Mouse (Mus musculus) myocyte (in vitro differentiated cells): ENCODE measurements around the gene Cacna1e. TPM values are rescaled to one million over a fixed set of nuclear protein-coding genes. Genes with fewer than 3 reads are reported as not detected.

ENCODE experiments used
- H3K27me3 ChIP-seq: one replicate; pipeline ENCODE4 v1.6.1; 2011; ENCODE audit not compliant: control insufficient read depth, insufficient read depth, insufficient read length
- H3K36me3 ChIP-seq: one replicate; pipeline ENCODE4 v1.6.1; 2011; ENCODE audit not compliant: control insufficient read depth, insufficient read depth
- H3K4me2 ChIP-seq: one replicate; pipeline ENCODE4 v1.6.1; 2011; ENCODE audit warnings: low read depth, control low read depth
- H3K4me3 ChIP-seq: one replicate; pipeline ENCODE4 v1.5.1; 2011; ENCODE audit warnings: mild to moderate bottlenecking, control low read depth, moderate library complexity
- H3K79me2 ChIP-seq: one replicate; pipeline ENCODE4 v1.6.1; 2011; ENCODE audit not compliant: control insufficient read depth, insufficient read depth
- H3ac ChIP-seq: one replicate; pipeline ENCODE4 v1.6.1; 2011; ENCODE audit not compliant: control insufficient read depth, insufficient read length
- CEBPB ChIP-seq: IDR thresholded peaks from 2 replicates; pipeline ENCODE4 v1.6.1; 2011; ENCODE audit warnings: mild to moderate bottlenecking, moderate library complexity; ENCODE audit not compliant: poor library complexity, insufficient read depth, severe bottlenecking
- E2F4 ChIP-seq: IDR thresholded peaks from one replicate; pipeline ENCODE4 v1.6.1; 2011; ENCODE audit warnings: mild to moderate bottlenecking, control low read depth, moderate library complexity; ENCODE audit not compliant: insufficient read depth
- MAX ChIP-seq: IDR thresholded peaks from one replicate; pipeline ENCODE4 v1.6.1; 2011; ENCODE audit warnings: low read depth, mild to moderate bottlenecking, control low read depth
- MYOD1 ChIP-seq, 3 experiments: IDR thresholded peaks; one replicate each; pipeline ENCODE4 v1.6.1; 2011; ENCODE audit warnings: control low read depth in 2 of 3, low read depth in 2 of 3, mild to moderate bottlenecking in 2 of 3, moderate library complexity in 1 of 3; ENCODE audit not compliant: insufficient read length in 2 of 3, control insufficient read depth in 1 of 3
- MYOG ChIP-seq, 3 experiments: IDR thresholded peaks; one replicate each; pipeline ENCODE4 v1.6.1; 2011; ENCODE audit warnings: control low read depth in 2 of 3, low read depth in 2 of 3, mild to moderate bottlenecking in 2 of 3; ENCODE audit not compliant: insufficient read length in 2 of 3, control insufficient read depth in 1 of 3, insufficient read depth in 1 of 3
- POLR2A ChIP-seq: IDR thresholded peaks from one replicate; pipeline ENCODE4 v1.6.1; 2011; ENCODE audit warnings: low read depth, mild to moderate bottlenecking, control low read depth, moderate library complexity; ENCODE audit not compliant: insufficient read length
- POLR2AphosphoS2 ChIP-seq: IDR thresholded peaks from one replicate; pipeline ENCODE4 v1.6.1; 2011; ENCODE audit warnings: low read depth, control low read depth; ENCODE audit not compliant: insufficient read length
- REST ChIP-seq: IDR thresholded peaks from one replicate; pipeline ENCODE4 v1.6.1; 2011; ENCODE audit warnings: mild to moderate bottlenecking, control low read depth, moderate library complexity; ENCODE audit not compliant: insufficient read depth, insufficient read length
- SRF ChIP-seq: IDR thresholded peaks from one replicate; pipeline ENCODE4 v1.6.1; 2011; ENCODE audit warnings: low read depth; ENCODE audit not compliant: control insufficient read depth, insufficient read length
- TCF12 ChIP-seq: IDR thresholded peaks from one replicate; pipeline ENCODE4 v1.6.1; 2011; ENCODE audit warnings: mild to moderate bottlenecking, control low read depth; ENCODE audit not compliant: poor library complexity, insufficient read depth, severe bottlenecking
- TCF3 ChIP-seq: IDR thresholded peaks from one replicate; pipeline ENCODE4 v1.6.1; 2011; ENCODE audit warnings: low read depth, control low read depth; ENCODE audit not compliant: insufficient read length
- USF1 ChIP-seq: IDR thresholded peaks from one replicate; pipeline ENCODE4 v1.6.1; 2011; ENCODE audit warnings: low read depth, mild to moderate bottlenecking, control low read depth, moderate library complexity
- polyA plus RNA-seq: library from polyadenylated mRNA; unstranded; fragments of >200 nt; fragmentation: generic; extraction: Trizol; gene quantifications from one replicate; pipeline ENCODE4 v1.2.1, GENCODE M21; 2012; ENCODE audit warnings: missing spikeins

Gene Cacna1e
- polyA plus RNA-seq, 1 experiment, result not detected

DNA sequence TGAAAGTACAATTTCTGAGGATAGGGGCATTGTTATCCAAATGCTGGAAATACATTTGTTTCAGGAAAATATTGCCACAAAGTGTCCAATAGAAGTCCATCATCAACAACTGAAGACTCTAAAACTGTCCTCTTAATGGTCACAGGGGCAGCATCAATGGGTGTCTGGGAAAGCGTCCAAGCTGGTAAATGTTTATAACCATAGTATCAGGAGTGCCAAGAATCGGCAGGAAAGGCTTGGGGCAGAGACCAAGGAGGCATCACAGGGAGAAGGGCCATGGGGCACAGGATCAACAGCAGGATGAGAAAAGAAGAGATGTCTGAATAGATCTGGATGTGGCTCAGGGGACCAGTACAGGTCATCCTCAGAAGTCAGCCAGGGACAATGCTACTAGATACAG, 132.2 kb downstream of the Cacna1e start:
- no peaks in the 10 kb centered on the region for H3K36me3 ChIP-seq
- H3K79me2 ChIP-seq, result no peaks in the 10 kb centered on the region
- H3ac ChIP-seq, result no peak overlapping the region
- H3K27me3 ChIP-seq, result no peaks in the 10 kb centered on the region
- no peak overlapping the region for H3K4me3 ChIP-seq
- H3K4me2 ChIP-seq, result no peak overlapping the region
- TF ChIP-seq POLR2AphosphoS2, result no peak
- no peak for TF ChIP-seq USF1
- TF ChIP-seq MAX, result no peak
- TF ChIP-seq MYOD1 (IDR thresholded peaks at IDR 0.05; ENCODE audit: control insufficient read depth in 1 of 3, insufficient read length in 2 of 3, low read depth in 2 of 3), result no peak

DNA sequence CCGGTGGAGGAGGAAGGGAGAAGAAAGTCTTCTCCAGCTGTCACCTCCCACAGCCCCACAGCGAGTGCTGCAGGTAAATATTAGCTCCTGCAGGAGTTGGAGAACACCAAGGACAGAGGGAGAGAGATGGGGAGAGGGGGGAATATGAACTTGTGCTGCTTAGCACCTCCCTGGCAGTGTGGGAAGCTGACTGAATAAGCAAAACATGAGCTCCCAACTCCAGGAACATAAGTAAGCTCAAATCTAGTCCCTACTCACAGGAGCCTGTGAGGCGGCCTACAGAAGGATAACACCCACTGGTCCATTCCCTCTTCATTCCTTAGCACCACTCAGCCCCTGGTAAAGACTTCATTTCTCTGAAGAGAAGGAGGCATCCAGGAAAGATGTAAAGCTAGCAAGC, 135.8 kb downstream of the Cacna1e start:
- no peak overlapping the region for H3K4me3 ChIP-seq
- no peak for TF ChIP-seq MAX
- TF ChIP-seq MYOG (IDR thresholded peaks at IDR 0.05; ENCODE audit: control insufficient read depth in 1 of 3, insufficient read depth in 1 of 3, insufficient read length in 2 of 3, low read depth in 2 of 3), result no peak
- TF ChIP-seq SRF, result no peak
- no peak for TF ChIP-seq USF1
- no peak for TF ChIP-seq MYOD1 (IDR thresholded peaks at IDR 0.05; ENCODE audit: control insufficient read depth in 1 of 3, insufficient read length in 2 of 3, low read depth in 2 of 3)
- no peak for TF ChIP-seq POLR2AphosphoS2
- TF ChIP-seq REST, result no peak
- TF ChIP-seq TCF12, result no peak
- TF ChIP-seq E2F4, result no peak
- TF ChIP-seq POLR2A, result no peak
- no peak overlapping the region for H3ac ChIP-seq
- H3K79me2 ChIP-seq, result no peaks in the 10 kb centered on the region
- H3K36me3 ChIP-seq, result no peaks in the 10 kb centered on the region
- no peaks in the 10 kb centered on the region for H3K27me3 ChIP-seq
- no peak overlapping the region for H3K4me2 ChIP-seq

DNA sequence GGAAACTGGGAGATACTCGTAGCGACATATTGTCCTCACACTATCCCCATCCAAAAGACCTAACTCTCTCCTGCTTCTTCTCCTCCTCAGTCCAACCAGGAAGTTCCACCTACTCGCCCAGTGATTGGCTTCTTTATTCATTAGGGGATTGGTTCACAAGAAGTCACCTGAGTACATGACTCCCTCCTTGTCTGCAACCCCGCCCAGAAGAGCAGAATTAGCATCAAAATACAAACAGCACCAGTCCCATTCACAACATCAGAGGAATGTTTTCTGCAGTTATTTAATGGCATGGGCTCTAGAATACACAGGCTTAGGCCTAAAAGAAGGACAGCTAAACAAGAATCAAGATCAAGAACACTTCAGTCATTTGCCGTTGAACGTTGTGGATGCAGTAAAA, 139.1 kb downstream of the Cacna1e start:
- H3K4me2 ChIP-seq, result no peak overlapping the region
- no peak overlapping the region for H3K4me3 ChIP-seq
- H3ac ChIP-seq, result no peak overlapping the region
- TF ChIP-seq REST (no peak), POLR2AphosphoS2 (no peak), E2F4 (no peak), CEBPB (no peak), POLR2A (no peak), TCF12 (no peak), SRF (no peak), MAX (no peak), MYOG (IDR thresholded peaks at IDR 0.05; ENCODE audit: control insufficient read depth in 1 of 3, insufficient read depth in 1 of 3, insufficient read length in 2 of 3, low read depth in 2 of 3) (no peak), TCF3 (no peak), USF1 (no peak), MYOD1 (IDR thresholded peaks at IDR 0.05; ENCODE audit: control insufficient read depth in 1 of 3, insufficient read length in 2 of 3, low read depth in 2 of 3) (no peak)
- H3K27me3 ChIP-seq, result no peaks in the 10 kb centered on the region
- no peaks in the 10 kb centered on the region for H3K79me2 ChIP-seq
- H3K36me3 ChIP-seq, result no peaks in the 10 kb centered on the region

DNA sequence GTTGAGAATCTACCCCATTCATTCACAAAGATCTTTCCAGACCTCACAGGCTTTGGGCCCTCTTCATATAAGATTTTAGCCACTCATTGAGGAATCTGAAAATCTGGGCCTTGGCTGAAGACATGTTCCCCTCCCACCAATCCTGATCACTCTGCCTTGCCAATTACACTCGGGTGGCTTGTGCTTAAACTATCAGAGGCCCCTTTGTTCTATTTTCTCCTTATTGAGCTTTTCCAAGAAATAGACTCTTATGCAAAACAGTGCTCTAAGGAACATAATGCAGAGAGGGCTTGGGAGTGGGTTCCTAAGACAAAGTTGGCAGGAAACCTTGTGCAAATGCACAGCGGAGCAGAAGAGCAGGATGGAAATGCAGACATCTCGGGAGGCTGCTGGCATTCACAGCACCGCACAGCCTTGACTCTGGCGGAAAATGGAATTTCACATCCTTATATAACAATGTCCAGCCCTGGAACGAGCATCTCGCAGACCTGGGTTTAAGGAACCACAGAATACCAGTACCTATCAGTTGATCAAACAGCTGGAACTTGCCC, 153.8 kb downstream of the Cacna1e start:
- TF ChIP-seq E2F4 (no peak), POLR2A (no peak), SRF (no peak), REST (no peak), TCF3 (no peak), MYOD1 (IDR thresholded peaks at IDR 0.05; ENCODE audit: control insufficient read depth in 1 of 3, insufficient read length in 2 of 3, low read depth in 2 of 3) (no peak), USF1 (no peak), TCF12 (no peak), POLR2AphosphoS2 (no peak), MAX (no peak), CEBPB (no peak), MYOG (IDR thresholded peaks at IDR 0.05; ENCODE audit: control insufficient read depth in 1 of 3, insufficient read depth in 1 of 3, insufficient read length in 2 of 3, low read depth in 2 of 3) (no peak)
- Histone ChIP-seq H3K4me3 (no peak overlapping the region), H3K79me2 (no peaks in the 10 kb centered on the region), H3K36me3 (no peaks in the 10 kb centered on the region), H3ac (no peak overlapping the region), H3K4me2 (no peak overlapping the region), H3K27me3 (peaks cover 30% of the 10 kb centered on the region)

DNA sequence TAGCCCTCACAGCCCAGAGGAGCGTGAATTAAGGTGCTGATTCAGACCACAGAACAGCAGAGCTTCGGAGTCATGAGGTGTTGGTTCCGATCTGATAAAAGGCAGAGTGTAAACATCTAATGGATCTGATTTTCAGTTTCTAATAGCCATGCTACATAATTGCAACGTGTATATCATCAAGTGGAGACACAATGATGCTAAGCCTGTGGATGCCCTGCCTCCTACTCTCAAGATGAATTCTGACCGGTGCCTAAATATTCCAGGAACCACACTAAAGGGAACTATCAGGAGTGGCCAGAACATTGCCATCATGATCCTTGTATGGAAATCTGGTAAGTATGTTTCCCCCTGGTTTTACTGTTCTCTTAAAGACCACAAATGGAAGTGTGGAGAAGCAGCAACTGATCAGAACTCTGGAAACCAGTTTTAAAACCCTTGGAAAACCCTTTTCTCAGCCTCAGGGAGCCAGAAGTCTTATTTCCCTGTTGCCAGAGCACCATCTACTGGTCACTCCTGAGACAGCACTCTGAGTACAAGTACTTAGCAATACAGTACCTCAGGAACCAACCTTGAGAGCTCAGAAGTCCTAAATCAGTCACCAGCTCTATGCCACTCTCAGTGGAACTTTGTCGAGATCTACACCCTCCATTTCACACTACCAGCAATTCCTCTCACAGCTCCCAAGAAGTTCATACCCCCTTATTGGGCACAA, 154.9 kb downstream of the Cacna1e start:
- no peaks in the 10 kb centered on the region for H3K79me2 ChIP-seq
- peaks cover 40% of the 10 kb centered on the region for H3K27me3 ChIP-seq

More for the DNA sequence above, 154.9 kb downstream of the Cacna1e start:
- Histone ChIP-seq H3K4me3 (no peak overlapping the region), H3K4me2 (no peak overlapping the region), H3ac (no peak overlapping the region), H3K36me3 (no peaks in the 10 kb centered on the region)
- TF ChIP-seq MYOG (IDR thresholded peaks at IDR 0.05; ENCODE audit: control insufficient read depth in 1 of 3, insufficient read depth in 1 of 3, insufficient read length in 2 of 3, low read depth in 2 of 3) (no peak), POLR2A (no peak), SRF (no peak)
